Mouse (Mus musculus) induced T-regulatory cell, adult 2 months (primary cell): Measurements from ENCODE around the gene Gm21731.
"Not testable (repeated sequence)": the region's sequence is repeated elsewhere in the genome, so short reads cannot be mapped to it uniquely, and the experiment has no call there.

Source experiments
- DNase-seq: peaks from one replicate; pipeline ENCODE4 v3.0.0-alpha.2; 2012; ENCODE audit warnings: low read depth

The Gm21731 gene

DNA sequence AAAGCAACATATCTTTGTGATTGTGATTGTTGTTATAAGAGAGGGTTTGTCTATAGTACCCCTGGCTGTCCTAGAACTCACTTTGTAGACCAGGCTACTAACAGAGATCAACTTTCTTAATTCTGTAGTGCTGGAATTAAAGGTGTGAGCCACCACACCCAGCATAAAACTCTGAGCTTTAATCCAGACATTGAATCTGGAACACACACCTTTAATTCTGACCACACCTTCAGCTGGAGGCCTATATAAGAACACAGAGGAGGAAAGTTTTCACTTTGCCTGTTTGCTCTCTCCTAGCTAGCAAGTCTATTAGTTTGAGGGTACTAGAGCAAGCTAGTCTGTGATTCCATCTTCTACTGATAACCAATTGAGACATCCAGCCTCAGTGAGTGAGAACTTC, at the start of gene Gm21731:
Gene Gm21731, plus strand, starts transcription at position 301 of the 400 bp plus-strand sequence.
- not testable (repeated sequence) for DNase-seq

DNA sequence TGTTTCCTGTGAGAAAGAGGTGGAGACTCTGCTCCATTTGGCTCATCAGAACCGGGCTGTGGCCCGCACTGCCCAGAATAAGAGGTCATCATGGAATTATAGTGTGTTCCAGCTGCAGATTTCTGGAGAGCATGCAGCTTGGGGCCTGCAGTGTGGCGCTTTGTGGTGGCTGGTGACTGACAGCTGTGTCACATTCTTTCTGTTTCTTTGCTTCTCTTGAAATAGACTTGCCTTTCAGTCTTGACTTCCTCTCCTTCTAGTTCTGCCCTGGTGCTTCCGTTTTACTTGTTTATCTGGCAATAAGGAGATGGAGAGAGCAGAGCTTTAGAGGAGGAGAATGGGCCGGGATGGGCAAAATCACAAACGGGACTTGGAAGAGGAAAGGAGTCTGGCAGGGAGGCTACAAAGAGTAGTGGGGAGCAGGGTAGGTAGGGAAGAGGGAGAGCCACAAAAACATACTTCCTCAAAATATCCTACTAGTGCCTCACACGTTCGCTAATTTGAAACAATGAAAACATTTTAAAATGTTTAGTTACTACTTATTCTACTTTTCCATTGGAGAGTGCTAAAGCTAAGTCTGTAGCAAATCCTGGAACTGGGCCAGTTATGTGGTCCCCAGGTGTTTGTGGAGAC, 42.6 kb upstream of the Gm21731 start:
- DNase-seq, result not testable (repeated sequence)

DNA sequence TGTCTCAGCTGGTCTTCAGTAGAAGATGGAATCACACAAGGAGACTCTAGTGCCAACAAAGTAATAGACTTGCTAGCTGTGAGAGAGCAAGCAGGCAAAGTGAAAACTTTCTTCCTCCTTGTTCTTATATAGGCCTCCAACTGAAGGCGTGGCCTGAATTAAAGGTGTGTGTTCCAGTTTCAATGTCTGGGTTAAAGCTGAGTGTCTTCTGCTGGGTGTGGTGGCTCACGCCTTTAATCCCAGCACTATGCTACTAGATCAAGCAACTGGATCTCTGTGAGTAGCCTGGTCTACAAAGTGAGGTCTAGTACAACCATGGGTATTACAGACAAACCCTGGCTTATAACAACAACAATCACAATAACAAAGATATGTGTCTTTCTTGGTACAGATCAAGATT, 23.1 kb upstream of the Gm21731 start, which contains the start of gene Gm21762:
Gene Gm21762, minus strand, starts transcription at position 101 of the 400 bp plus-strand sequence.
- DNase-seq, result not testable (repeated sequence)

DNA sequence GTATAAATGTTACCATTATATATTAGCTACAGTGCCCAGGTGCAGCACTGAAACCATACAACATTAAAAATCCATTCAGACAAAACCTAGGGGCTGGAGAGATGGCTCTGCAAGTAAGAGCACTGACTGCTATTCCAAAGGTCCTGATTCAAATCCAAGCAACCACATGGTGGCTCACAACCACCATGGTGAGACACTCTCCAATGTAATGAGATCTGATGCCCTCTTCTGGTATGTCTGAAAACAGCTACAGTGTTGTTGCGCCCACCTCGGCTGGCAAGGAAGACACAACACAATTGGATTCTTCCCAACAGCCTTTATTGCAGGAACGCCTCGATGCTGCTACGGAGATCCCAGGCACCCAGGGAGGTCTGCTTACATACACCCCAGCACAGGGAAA, 18.0 kb upstream of the Gm21731 start:
- peak; percentile 3 for DNase-seq

DNA sequence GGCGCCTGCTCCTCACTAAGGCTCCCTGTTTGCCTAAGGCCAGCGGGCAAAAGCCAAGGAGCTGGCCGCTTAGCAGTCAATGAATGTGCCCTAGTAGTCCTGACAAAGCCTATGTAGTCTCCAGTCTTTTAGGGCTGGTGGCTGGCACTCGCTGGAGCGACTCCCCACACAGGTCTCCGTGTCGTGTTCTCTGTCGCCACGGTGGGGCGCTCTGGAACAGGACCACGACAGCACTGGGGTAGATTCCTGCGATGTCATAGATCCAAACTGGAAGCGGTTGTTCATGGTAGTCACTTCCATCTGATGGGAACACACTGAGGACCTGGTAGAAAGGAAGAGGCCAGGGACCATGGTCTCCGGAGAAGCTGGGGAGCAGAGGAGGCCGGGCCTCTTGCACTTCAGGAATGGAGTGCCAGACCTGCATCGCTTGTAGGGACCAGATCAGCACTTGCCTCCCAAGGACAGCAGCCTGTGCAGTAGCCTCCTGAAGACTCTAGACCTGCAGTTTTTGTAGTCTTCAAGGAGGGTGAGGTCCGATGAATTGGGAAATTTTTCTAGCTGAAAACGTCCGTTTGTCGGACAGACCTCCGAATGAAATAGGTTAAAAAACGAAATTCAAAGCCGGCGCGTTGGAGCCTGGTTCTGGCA, 15.8 kb upstream of the Gm21731 start:
- DNase-seq, result not testable (repeated sequence)

DNA sequence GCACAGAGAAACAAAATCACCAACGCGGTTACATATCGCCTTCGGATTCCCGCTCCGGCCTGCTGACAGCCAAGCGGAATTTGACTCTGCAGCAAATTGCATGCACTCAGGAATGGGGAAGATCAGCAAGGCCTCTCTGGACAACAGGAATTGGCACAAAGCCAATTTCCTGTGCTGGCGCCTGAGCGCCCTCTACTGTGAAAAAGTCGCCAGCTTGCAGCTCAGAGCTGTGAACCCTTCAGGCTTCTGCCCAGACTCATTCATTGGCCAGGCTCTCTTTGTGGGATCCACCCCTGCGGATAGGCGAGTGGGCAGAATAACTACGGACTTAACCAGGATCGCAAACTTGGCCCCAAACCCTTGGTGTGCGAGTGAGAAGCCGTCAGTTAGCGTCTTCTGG, 7.1 kb upstream of the Gm21731 start:
- DNase-seq, result not testable (repeated sequence)

DNA sequence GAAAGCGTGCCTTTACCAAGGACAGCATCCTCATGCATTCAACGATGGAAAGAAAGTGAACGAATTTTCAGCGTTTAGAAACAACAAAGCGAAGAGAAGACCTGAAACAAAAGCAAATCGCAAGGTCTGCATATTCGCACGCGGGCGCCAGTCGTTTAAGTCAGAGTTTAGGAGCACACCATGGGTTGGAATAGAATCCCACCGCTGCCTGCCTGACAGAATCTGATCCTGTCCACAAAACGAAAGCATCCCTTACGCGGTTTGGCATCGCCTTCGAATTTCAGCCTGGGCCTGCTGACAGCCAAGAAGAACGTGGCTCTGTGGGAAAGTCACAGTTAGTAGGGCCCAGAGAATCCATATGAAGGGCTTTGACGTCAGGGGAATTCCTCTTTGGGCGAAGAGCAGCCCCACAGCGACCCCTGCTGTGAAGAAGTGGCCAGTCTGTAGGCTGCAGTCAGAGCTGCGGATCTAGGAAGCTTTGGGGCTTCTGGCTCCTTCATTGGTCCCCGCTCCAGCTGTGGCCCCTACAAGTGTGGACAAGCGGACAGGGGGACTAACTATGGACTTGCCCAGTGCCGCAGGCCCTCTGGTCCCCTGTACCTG, 6.4 kb upstream of the Gm21731 start:
- peak; percentile 29 for DNase-seq

DNA sequence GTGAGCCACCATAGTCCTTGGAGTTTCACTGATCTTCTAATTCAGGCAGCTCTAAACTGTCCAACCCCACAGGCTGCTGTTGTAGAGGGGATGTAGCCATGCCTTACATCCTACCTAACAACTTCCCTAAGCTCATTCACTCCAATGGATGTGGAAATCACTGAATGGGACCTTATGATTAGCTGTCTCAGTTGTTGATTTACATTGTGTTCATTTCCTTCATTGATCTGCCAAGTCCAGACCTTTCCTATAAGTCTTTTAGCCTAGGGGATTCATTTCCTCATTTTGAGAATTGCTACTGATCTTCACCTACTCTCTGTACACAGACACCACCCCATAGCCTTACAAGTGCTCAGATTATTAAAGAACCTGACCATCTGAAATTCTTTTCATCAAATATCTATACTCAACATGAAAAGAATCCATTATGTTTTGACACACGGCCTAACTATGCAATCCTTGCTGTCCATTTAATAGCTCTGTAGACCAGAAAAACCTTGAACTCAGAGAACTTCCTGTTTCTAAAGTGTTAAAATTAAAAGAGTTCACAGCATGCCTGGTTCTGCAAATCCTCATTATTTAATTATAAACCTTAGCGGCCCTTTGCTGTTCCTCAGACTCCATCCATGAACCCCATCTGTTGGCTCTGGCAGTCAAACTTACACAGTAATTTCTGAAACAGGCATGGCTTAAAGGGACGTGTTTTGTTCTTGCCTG, 12.5 kb downstream of the Gm21731 start:
- DNase-seq, result not testable (repeated sequence)

DNA sequence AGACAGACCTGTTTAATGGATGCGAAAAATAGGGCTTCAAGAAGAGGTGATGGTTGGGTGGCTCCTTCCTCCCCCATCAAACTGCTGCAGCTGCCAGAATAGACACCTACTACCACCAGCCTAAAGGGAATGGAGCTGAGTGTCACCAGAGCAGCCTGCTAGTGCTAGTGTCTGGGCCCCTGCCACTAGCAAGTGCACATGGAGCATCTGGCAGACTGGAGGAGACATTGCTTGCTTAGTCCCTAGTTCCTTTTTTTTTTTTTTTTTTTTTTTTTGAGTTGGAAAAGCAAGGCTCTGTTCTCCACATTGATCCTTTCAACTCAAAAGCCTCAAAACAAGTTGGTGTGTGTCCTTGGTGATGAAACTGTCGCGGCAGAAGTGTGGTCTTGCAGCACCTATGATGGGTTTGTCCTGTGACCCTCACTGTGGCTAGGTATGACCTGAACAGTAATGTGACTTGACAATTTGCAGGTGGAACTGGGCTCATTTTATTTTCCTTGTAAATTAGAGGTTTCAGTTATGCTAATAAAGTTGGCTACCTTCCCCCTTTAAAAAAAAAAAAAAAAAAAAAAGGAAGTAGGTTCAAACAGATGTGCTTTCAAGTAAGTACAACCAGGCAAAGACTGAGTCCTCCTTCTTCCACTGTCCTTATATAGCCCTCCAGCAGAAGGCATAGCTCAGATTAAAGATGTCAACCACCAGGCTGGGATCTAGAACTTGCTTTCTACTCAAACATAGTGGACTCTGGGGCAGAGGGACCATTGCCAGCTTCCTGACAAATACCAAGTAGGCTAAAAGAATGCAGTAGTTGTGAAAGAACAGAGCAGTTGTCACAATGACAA, 20.1 kb downstream of the Gm21731 start:
- DNase-seq, result not testable (repeated sequence)

DNA sequence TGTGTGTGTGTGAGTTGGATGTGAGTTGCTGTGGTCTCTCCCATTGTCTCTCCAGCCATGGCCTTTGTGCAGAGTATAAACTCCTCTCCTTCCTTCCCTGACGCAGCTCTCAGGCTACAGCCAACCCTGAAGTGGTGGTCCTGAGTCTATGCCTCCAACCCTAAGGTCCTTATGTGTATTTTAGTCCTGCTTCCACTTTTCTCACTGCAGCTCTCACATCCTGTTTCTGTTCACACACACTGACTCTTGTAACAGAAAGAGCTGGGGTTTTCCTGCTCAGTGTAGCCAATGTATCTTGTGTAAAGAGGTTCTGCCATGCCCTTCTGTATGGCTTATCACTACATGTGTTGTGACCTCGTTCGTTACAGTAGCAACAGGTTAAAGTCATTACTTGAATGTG, 20.8 kb downstream of the Gm21731 start:
- DNase-seq, result peak; percentile 2

DNA sequence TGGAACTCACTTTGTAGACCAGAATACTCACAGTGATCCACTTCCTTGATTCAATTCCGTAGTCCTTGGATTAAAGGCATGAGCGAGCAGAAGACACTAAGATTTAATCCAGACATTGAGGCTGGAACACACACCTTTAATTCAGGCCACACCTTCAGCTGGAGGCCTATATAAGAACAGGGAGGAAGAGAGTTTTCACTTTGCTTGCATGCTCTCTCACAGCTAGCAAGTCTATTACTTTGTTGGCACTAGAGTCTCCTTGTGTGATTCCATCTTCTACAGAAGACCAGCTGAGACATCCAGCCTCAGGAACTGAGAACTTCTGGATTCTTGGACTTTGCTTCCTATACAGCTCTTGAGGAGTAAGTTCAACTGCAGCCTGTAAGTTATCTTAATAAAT, 24.0 kb downstream of the Gm21731 start, which contains the start of gene AF067061:
Gene AF067061, plus strand, starts transcription at position 245 of the 400 bp plus-strand sequence.
- not testable (repeated sequence) for DNase-seq

DNA sequence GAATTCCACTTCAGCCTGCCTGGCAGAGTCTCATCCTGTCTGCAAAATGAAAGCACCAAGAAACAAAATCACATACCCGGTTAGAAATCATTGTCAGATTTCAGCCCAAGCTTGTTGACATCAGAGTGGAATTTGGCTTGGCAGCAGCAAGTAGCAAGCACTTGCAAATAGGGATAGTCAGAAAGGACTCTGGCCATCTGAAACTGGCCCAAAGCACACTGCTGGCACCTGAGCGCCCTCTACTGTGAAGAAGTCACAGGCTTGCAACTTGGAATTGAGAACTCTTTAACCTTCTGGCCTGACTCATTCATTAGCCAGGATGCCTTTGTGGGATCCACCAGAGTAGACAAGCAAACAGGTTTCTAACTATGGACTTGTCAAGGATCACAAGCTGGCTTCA, 38.9 kb downstream of the Gm21731 start:
- not testable (repeated sequence) for DNase-seq

DNA sequence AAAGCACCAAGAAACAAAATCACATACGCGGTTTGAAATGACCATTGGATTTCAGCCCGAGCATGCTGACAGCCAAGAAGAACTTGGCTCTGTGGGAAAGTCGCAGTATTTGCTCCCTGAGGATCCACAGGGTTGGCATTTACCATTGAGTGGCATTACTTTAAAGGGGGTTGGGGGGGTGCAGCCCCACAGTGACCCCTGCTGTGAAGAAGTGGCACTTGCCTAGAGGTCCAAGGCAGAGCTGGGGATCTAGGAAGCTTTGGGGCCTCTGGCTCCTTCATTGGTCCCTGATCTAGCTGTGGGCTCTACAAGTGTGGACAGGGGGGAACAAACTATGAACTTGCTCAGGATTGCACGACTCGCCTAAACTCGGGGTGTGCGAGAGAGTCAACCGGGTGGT, 39.9 kb downstream of the Gm21731 start:
- no peak for DNase-seq
